Mouse (Mus musculus) lung, postnatal 36 days (tissue): Measurements from ENCODE around the gene Gm37240.
A peak's percentile ranks its signal among the peaks of the same experiment; 100 is the strongest.

Source experiments
- DNase-seq: peaks from one replicate; pipeline ENCODE4 v3.0.0; 2022; ENCODE audit warnings: mixed read lengths

Gm37240 gene

DNA sequence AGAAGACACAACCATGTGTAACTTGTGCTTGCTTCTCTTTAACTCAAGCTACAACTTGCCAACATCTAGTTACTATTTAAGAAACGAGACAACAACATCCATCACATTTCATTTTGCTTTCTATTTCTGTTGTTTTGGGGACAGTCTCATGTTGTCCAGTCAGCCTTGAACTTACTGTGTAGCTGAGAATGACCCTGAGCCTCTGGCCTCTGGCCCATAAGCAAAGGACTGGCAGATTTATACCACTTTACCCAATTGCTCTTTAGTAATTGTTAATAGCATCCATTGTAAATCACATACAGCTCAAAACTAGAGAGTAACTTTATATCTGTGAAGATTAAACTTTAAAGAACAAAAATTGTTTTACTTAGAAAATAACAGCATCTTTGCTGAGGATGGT, 1345.4 kb downstream of the Gm37240 start:
- no peak for DNase-seq

DNA sequence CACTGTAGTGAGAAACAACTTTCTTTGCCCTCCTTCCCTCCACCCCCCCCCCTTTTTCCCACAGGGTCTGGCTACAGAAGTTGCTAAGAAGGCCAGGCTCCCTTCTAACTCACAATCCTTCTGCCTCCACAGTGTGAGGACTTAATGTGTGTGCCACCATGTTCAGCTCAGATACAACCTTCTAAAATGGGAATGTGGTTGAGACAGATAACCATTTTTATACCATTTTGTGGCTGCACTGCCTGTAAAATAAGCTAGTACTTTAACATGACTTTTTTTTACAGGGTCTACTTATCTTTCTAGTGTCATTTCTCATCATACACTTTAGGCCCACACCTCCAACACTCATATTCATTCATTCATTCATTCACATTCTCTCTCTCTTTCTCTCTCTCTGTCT, 1346.7 kb downstream of the Gm37240 start:
- DNase-seq, result no peak

DNA sequence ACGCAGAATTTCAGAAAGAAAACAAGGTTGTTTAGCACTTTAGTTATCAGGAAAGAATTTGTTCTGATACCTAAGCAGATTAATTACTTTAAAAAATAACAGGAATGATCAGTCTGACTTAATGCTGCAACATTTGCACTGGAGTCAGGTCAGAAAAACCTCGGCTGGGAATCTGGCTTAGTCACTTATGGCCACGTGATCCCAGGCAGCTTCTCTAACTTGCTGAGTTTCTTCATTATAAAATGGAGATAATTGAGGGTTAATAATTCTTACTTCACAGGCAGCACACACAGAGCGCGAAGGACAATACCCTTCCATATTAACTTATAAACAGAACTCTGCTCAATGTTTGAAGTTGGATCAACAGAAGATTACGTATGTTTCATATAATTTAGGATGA, 1350.3 kb downstream of the Gm37240 start:
- no peak for DNase-seq

DNA sequence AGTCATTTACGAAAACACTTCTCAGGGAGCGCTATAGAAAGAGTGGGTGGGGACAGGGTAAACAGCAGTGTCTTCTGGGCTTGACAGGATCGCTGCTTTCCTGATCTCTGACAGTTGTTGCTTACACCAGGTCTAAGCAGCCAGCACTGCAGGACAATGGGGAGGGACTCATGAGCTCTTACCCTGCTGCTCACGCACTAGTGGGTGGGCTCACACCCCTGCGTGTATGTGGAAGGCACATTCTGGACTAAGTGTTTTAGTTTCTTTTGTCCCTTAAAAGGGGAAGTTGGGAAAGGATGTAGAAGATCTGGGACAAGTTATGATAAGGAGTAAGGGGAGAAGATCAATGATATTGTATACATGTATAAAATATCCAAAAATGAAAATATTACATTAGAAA, 1354.1 kb downstream of the Gm37240 start:
- no peak for DNase-seq

DNA sequence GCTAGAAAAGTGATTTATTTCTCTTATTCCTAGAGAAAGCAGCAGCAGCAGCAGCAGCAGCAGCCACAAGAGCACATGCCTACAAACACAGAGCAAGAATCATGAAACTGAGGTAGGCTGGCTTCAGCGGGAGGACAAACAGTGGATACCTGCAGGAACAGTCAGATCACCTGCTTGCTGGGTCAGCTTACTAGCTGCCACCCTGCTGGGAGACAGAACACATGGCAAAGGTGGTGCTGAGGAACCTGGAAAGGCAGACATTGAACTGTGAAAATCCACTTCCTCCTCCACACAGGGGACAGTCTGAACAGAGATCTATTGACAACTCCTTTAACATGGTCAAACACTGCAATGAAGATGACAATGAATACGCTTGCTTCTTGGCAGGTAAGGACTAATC, 1358.3 kb downstream of the Gm37240 start:
- DNase-seq, result no peak

DNA sequence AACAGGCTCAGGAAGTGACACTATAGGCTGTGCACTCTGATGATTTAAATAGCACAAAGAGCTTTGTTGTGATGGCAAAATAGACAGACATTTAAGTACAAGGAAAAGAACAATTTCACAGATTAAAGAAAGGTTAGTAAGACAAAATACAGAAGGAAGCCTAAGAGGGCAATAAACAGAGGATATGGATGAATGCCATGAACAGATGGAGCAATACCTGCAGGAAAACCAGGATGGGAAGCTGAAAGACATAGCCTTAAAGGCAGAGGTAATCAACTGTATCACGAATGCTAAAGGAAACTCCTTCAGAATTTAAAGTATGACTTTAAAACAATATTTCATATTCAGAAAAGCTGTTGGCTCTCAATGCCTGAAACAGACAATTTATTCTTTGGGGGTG, 1362.4 kb downstream of the Gm37240 start:
- no peak for DNase-seq

DNA sequence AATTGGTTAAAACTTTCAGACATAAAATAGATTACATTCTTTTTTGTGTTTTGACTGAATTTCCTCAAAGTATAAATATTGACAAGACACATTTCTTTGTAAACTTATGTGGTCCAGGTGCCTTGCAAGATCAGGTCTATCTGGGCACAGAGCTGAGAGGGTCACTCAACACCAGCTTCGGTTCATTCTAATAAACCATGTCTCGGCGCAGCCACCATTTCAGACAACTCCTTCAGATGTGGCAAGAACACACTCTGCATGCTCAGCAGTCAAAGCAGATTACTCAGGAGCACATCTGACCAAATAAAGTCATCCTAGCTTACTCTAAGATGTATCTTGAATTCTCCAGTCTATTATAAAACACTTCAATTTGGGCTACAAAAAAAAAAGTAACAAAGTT, 1371.2 kb downstream of the Gm37240 start:
- no peak for DNase-seq

DNA sequence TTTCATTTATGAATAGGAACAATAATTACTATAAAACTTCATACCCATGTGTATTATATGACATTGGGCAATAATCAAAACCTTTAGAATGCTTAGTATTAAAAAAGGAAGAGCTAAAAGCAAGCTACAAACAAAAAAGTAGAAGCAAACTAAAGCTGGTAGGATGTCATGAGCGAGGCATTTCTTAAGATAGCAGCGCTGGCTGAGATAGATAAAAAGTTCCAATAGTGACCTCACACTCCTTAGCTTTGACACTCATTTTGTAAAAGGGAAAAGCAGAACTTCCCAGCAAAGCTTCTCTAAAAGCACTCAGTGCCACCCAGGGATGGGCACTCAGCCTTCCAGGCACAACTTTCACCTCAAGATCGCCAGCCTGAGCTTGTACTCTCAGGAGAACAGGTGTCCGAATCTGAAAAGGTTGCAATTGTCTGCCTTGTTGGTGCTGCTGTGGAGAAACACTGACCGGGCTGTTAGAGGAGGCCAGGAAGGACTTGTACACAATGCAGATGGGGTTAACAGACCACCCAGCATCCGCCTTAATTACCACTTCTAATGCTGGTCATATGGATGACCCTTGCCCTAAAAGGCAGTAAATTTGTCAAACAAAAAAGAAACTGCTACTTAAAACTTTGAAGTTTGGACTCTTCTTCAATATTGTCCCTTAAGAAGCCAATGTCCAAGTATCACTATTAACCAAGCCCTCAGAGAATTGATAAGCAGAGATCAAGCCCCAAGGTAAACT, 1374.4 kb downstream of the Gm37240 start:
- DNase-seq, result no peak

DNA sequence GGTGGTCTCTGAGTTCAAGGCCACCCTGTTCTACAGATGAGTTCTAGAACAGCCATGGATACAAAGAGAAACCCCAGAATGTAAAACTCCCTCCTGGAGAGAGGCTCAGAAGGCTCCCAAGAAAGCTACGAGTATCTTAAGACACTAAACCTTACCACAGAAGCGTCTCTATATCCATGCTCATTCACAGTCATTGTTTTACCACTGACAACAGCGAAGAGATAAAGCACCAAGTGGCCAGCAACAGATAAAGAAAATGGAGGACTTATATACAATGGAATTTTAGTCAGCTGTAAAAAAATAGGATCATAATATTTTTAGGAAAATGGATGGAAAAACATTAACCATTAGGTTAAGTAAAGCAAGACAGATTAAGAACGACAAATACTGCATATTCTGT, 1382.1 kb downstream of the Gm37240 start:
- DNase-seq, result no peak

DNA sequence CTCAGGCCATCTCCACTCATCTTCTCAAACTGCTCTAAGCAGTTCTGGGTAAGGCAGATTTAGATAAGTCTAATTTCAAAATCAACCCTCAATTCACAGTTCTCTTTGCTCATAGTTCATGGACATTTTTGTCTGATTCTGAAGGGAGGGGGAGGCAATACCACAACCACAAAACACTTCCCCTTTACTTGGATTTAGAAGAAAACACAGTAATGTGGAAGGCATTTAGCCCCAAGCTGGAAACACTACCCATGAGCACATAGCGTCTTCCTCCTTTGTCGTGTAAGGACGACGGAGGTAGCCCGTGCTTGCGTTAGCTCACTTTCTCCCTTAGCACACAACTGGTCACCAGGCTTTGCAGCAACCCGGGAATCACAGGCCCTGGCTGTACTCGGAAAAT, 1383.0 kb downstream of the Gm37240 start:
- DNase-seq, result peak; percentile 50

DNA sequence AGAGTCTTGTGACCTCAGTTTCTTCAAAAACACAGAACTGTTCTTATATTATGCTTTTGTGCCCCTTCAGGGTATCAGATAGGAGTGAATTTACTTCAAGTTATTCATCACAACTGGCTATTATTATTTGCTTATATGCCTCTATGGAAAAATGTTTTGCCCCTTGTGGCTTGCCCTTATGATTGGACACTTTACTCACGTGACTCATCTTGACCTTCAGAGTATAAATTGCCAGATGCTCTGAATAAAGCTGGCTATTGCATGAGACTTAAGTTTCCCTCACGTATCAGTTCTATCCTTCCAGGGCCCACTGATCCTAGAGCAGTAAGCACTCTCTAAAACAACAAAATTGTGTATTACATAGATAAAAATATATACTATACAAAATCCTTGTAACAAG, 1385.2 kb downstream of the Gm37240 start:
- DNase-seq, result no peak

DNA sequence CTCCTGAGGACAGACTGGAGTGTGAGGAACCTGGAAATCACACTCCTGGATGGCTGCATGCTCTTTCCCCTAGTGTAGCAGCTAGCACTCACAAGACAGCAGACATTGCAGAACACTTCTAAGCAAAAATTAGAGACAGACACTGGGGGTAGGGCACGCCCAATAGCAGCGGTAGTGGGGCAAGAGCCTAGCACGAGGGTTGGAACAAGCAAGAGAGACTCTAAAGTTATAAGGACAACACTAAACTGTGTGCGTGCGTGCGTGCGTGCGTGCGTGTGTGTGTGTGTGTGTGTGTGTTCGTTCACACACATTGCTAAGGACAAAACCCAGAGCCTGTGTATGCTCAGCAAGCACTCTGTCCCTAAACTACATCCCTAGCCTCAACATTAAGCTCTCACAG, 1386.8 kb downstream of the Gm37240 start:
- DNase-seq, result peak; percentile 55

DNA sequence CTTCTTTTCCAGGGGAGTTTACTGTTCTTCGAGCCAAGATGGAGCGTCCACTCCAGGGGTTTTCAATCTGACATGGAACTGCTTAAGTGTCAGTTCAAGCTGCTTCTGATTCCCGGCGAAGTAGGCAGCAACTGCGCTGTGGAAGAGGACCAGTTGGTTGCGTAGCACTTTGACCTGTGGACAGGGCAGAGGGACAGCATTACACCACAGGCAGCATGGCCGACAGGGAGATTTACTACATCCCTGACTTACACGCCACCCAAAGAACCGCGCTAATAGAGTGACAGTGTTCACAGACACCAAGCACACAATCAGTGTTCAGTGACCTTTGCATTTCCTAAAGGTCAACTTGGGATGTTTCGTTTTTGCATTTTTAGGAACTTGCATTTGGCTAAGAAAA, 1389.6 kb downstream of the Gm37240 start:
- no peak for DNase-seq

DNA sequence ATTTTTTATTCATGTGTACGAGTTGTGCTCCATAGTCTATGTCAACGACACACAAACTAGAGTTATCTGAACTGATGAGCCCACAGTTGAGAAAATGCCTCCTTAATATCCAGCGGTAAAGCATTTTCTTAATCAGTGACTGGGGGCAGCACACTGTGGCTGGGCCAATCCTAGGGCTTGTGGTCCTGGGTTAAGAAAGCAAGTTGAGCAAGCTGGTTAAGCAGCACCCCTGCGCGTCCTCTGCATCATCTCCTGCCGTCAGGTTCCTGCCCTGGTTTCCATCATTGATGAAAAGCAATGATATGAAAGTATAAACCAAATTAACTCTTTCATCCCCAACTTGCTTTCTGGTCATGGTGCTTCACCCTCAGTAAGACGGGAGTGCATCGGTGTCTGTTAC, 1394.7 kb downstream of the Gm37240 start:
- no peak for DNase-seq

DNA sequence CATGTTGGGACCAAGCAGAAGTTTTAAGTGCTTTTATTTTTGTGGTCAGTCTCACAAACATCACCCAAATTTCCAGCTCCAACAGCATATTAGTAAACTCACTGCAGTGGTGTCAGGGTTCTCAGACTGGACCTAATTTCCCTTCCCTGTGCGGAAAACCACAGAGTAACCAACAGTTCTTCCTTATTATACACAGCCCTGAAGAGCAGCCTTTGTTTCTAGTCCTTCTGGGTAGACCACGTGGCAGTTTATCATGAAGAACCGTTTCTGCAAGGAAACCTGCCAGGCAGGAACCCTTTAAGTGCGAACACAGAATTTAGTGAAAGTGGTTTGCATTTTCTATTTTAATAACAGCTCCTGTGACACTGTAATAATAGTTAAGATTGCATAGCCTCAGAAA, 1395.2 kb downstream of the Gm37240 start:
- DNase-seq, result peak; percentile 68

DNA sequence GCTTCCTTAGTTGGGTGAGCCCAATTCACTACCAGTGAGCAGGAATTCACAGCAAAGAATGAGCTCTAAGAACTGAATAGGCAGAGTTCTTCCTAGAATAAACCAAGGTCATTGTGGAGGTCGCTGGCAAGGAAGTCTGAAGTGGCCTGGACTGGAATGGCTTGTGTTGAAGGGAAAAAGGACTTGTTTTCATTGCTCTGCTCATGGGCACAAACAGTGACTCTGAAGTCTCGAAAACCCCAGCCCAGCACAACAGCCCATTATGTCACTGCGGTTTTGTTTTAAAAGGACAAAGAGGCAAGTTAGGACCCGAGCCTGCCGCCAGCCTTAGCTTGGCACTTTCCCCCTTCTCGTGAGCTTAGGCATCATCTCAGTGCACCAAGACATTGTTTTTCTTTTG, 1398.6 kb downstream of the Gm37240 start:
- no peak for DNase-seq

DNA sequence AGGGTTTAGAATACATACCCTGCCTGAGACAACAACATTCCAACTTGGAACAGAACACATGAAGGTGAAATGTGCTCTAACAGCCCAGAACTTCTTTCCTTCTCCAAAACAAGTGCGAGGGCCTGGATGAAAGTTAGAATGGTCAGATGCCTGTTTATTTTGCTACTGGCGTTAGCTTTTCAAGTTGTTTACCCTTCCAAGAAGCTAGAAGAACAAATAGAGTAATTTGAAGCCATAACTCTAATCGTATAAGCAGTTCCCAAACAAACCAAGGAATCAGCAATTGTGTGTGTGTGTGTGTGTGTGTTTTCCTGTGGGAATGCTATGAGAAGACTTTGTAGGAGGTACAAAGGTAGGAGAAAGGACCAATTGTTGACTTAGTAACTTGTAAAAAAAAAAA, 1402.4 kb downstream of the Gm37240 start:
- DNase-seq, result peak; percentile 70

DNA sequence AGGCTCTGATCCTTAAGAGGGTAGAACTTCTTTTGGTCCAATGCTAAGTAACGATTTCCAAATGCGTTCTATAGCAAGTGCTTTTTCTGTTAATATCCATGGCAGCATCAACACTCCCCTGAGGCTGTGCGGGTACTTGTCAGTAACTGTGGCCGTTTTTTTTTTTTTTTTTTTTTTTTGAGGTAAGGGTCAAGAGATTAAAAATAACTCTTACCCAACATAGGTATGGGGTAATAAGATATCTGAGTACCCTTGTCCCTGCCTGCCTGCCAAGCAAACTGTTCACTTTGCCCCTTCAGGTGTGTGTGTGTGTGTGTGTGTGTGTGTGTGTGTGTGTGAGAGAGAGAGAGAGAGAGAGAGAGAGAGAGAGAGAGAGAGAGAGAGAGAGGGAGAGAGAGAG, 1403.0 kb downstream of the Gm37240 start:
- DNase-seq, result peak; percentile 59

DNA sequence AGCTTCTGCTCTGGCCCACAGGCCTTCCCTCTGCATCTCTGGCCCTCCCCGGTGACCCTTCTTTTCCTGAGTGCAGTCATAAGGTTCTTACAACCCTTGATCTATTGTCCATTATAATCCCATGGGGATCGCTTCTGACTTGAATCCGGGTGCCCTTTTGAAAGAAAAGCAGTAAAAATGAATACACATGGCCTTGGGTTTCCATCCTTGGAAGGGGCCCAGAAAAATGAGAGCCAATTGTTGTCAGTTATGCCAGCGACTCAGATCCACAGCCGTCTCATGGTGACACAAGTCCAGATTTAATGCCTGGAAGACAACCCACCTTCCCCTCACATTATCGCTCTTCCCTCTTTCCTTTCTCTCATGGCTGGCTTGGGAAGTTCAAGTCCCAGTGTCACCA, 1405.2 kb downstream of the Gm37240 start:
- no peak for DNase-seq

DNA sequence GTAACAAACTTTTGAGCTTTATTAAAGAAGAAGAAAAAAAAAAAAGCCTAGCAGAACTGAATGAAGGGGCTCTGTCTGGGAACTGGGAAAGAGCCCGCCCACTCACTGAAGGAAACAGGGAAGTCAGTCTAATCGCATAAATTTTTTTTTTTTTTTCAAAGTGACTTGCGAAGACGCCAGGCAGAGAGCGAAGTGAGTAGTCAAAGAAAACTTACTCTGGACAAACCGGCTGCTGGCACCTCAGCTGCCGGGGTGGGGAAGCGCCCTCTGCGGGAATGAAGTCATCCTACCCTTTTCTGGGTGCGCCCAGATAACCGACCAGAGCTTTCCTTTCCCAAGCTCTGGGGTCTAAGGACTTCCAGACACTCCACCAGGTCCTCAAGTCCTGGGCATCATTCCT, 1406.2 kb downstream of the Gm37240 start:
- DNase-seq, result peak; percentile 74

DNA sequence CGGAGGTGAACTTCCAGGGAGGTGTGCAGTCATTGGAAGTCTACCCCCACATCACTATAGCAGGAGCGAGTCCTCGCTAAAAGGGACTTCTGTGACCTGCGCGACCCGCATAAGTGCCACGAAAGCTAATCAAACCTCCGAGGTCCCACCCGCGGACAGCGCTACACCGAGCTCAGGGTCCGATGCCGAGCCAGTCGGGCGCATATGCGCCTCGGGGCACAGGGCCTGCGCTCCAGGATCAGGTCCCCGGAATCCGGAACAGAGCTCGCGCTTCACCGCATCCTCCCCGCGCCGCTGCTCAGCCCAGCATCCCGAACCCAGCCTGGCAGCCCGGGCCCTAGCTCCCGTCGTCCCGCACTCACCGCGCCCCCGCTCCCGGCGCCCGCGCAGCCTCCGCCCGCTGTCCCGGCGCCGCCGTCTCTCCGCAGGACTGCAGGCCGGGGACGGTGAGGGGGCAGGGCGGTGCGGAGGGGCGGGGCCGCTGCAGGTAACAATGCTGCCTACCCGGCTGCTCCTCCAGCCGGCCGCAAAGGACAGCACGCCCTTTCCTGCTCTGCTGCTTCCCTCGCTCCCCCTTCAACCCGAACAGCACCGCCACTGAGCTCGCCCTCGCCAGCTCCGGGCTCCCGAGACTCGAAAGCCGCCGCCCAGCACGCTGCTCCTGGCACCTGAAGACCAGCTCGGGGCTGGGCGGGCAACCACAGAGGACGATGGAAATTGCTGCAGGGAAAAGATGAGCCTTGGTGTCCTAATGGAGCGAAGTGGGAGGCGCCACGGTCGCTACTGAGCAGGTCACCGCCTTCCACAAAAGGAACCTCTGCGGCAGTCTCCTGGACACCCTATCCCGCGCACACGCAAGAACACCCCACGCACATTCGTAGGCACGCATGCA, 1407.1 kb downstream of the Gm37240 start, which contains the start of gene Fhdc1:
Gene Fhdc1 (minus strand): TSS at position 424 of the 892 bp plus-strand sequence.
- peak; percentile 80 for DNase-seq

DNA sequence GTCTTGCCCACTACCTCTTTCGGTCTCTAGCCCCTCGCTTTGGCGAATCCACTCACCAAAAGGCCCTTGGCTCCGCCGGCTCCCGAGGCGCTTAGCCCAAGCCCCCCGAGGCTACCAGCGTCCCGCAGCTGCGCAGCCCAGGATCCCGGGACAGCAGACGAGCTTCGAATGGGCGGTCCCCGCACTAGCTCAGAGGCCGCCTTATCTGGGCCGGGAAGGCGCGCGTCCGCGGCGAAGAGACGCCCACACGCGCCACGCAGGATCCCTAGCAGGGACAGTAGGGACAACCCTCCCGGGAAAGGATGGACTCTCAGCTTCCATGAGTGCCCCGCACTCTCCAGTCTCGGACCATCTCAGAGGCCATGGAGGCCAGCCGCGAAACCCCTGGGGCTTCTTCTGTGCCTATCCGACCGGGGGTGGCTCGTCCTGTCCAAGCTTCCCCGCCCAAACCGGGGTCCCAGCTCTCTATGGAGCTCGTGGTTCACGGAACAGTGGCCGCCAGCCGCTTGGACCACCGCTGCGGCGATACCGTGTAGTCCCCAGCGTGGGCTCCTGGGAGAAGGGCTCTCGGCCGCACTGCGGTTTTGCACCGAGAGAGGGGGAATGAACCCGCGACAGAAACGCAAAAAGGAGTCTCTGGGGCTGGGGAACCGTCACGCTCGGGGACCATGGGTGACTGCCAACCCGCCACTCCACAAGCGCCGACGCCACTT, 1407.9 kb downstream of the Gm37240 start:
- peak; percentile 67 for DNase-seq

DNA sequence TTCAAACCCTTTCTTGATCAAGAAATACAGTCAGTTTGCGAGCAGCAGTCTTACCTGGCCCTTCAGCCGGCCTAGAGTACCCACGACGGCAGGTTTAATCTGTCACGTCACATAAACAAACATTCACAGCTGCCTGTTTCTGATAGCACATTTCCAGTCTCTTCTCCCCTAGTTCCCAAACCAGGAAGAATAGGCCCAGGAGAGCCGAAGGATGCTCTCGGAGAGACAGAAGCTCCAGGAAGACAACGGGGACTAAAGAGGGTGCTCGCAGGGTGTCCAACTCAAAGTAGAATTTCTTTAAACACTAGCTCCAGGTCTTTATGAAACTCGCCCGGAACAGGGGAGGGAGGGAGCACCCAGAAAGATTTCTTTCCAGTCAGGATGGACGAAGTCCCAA, 1408.4 kb downstream of the Gm37240 start:
- DNase-seq, result no peak

DNA sequence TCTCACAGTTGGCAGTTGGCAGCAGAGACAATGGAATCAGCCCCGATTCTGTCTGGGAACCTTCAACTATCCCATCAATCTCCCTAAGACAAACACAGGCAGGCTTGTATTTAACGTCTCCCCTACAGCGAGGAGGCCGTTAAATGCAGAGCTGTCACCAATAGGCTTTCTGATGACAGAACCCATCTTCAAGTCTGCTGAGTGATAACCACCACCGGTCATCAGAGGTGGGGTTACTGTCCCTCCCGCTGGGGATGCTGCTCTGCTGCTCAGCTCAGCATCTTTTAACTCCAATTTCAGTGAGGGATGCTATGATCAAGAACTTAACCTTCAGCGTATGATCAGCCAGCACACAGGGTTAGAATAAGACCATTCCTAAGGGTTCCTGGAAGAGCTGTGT, 1409.1 kb downstream of the Gm37240 start:
- no peak for DNase-seq
